Mouse (Mus musculus) liver, embryonic 15.5 days (tissue): ENCODE results near the gene Adipor1. TPM values are rescaled to one million over a fixed set of nuclear protein-coding genes. Genes with fewer than 3 reads are reported as not detected.

ENCODE experiments used
- ATAC-seq: fragments of 200-750 bp; cut with Nextera tagmentation; 2 replicates; pipeline ENCODE4 v1.8.0; 2017; ENCODE audit warnings: moderate number of reproducible peaks, mild to moderate bottlenecking, moderate library complexity; ENCODE audit not compliant: insufficient read depth
- H3K27ac ChIP-seq: fragments of 300-500 bp; sonication (generic); replicated peaks from 2 replicates; pipeline ENCODE4 v1.5.1; 2015; ENCODE audit warnings: mild to moderate bottlenecking, inconsistent platforms
- H3K27me3 ChIP-seq: fragments of 300-500 bp; sonication (generic); 2 replicates; pipeline ENCODE4 v1.6.1; 2015; ENCODE audit warnings: mild to moderate bottlenecking, inconsistent platforms
- H3K36me3 ChIP-seq: fragments of 300-500 bp; sonication (generic); replicated peaks from 2 replicates; pipeline ENCODE4 v1.6.1; 2015; ENCODE audit warnings: moderate library complexity, mild to moderate bottlenecking, inconsistent platforms
- H3K4me1 ChIP-seq: fragments of 300-500 bp; sonication (generic); replicated peaks from 2 replicates; pipeline ENCODE4 v1.6.1; 2015; ENCODE audit warnings: inconsistent platforms
- H3K4me2 ChIP-seq: fragments of 300-500 bp; sonication (generic); 2 replicates; pipeline ENCODE4 v1.6.1; 2015; ENCODE audit warnings: moderate library complexity, mild to moderate bottlenecking, inconsistent platforms
- H3K4me3 ChIP-seq: fragments of 300-500 bp; sonication (generic); replicated peaks from 2 replicates; pipeline ENCODE4 v1.5.1; 2015; ENCODE audit warnings: mild to moderate bottlenecking, inconsistent platforms
- H3K9ac ChIP-seq: fragments of 300-500 bp; sonication (generic); 2 replicates; pipeline ENCODE4 v1.6.1; 2015; ENCODE audit warnings: moderate library complexity, mild to moderate bottlenecking, inconsistent platforms
- H3K9me3 ChIP-seq: fragments of 300-500 bp; sonication (generic); replicated peaks from 2 replicates; pipeline ENCODE4 v1.6.1; 2016; ENCODE audit warnings: inconsistent platforms
- WGBS: fragments of 180-500 bp; shearing (Covaris S2); methylation state at CpG from one replicate; pipeline ENCODE4 v1.1.7; 2015; ENCODE audit warnings: mixed read lengths; ENCODE audit not compliant: insufficient replicate concordance; 5-methylcytosine and 5-hydroxymethylcytosine counted together
- polyA plus RNA-seq: library from polyadenylated mRNA; unstranded; fragments of >200 nt; fragmentation: Nextera tagmentation; extraction: Ambion mirVana; gene quantifications from 2 replicates; pipeline ENCODE4 v1.2.1, GENCODE M21; 2015

Adipor1 gene
- 162 and 178 TPM in 2 replicates for polyA plus RNA-seq

GRCm38 (mm10) chr1:134415168-134415831 lies at the start of gene Adipor1:
TSS of gene Adipor1 (plus strand) at chr1:134415378.
- ATAC-seq = peak; percentile 98
- Histone ChIP-seq H3K27me3 (no peaks in the 10 kb centered on the region), H3K4me1 (peaks cover 60% of the 10 kb centered on the region), H3K36me3 (peaks cover 21% of the 10 kb centered on the region), H3K4me2 (peak within 1 kb of the TSS; percentile 77), H3K27ac (peak within 1 kb of the TSS; percentile 99), H3K9me3 (no peaks in the 10 kb centered on the region), H3K9ac (peak within 1 kb of the TSS; percentile 95), H3K4me3 (peak within 1 kb of the TSS; percentile 78)
- WGBS = under 1% methylated on average over 72 of the region's 77 CpGs

GRCm38 (mm10) chr1:134365491-134365890 lies 49.7 kb upstream of the Adipor1 start:
- no peak for ATAC-seq
- WGBS = 57% methylated on average over 5 of the region's 5 CpGs
- Histone ChIP-seq H3K27ac (no peak overlapping the region), H3K4me1 (peaks cover 13% of the 10 kb centered on the region), H3K27me3 (no peaks in the 10 kb centered on the region; the same call in 1 of the 2 replicates), H3K9me3 (no peaks in the 10 kb centered on the region; the same call in 1 of the 2 replicates), H3K4me3 (no peak overlapping the region), H3K9ac (no peak overlapping the region), H3K4me2 (no peak overlapping the region), H3K36me3 (peaks cover 3% of the 10 kb centered on the region)

- Histone ChIP-seq H3K4me3 (no peak overlapping the region), H3K4me2 (no peak overlapping the region), H3K27ac (no peak overlapping the region), H3K9ac (no peak overlapping the region), H3K4me1 (no peaks in the 10 kb centered on the region), H3K27me3 (no peaks in the 10 kb centered on the region; the same call in 1 of the 2 replicates), H3K9me3 (no peaks in the 10 kb centered on the region; the same call in 1 of the 2 replicates), H3K36me3 (no peaks in the 10 kb centered on the region)
- WGBS = 40% methylated on average over 9 of the region's 9 CpGs
- no peak for ATAC-seq
Measured at GRCm38 (mm10) chr1:134368777-134369337, 46.3 kb upstream of the Adipor1 start.

- Histone ChIP-seq H3K4me2 (no peak overlapping the region), H3K27me3 (peaks cover 2% of the 10 kb centered on the region; the same call in 1 of the 2 replicates), H3K4me3 (no peak overlapping the region), H3K36me3 (no peaks in the 10 kb centered on the region), H3K27ac (no peak overlapping the region), H3K9me3 (no peaks in the 10 kb centered on the region; the same call in 1 of the 2 replicates), H3K4me1 (no peaks in the 10 kb centered on the region), H3K9ac (no peak overlapping the region)
- ATAC-seq = no peak
- WGBS = 60% methylated on average over 2 of the region's 2 CpGs
Measured at GRCm38 (mm10) chr1:134374124-134374523, 41.1 kb upstream of the Adipor1 start.

- no peaks in the 10 kb centered on the region for H3K36me3 ChIP-seq
Measured at GRCm38 (mm10) chr1:134381051-134381450, 34.1 kb upstream of the Adipor1 start.

GRCm38 (mm10) chr1:134381795-134382625 lies 33.2 kb upstream of the Adipor1 start:
- Histone ChIP-seq H3K4me2 (peak overlapping the region; percentile 36), H3K27me3 (peaks cover 36% of the 10 kb centered on the region), H3K9ac (no peak overlapping the region), H3K9me3 (no peaks in the 10 kb centered on the region), H3K27ac (no peak overlapping the region), H3K4me3 (no peak overlapping the region; the same call in 1 of the 2 replicates), H3K36me3 (no peaks in the 10 kb centered on the region), H3K4me1 (peaks cover 7% of the 10 kb centered on the region; the same call in 1 of the 2 replicates)
- ATAC-seq = no peak
- 5% methylated on average over 19 of the region's 19 CpGs for WGBS

More at GRCm38 (mm10) chr1:134381051-134381450, 34.1 kb upstream of the Adipor1 start:
- peaks cover 7% of the 10 kb centered on the region; the same call in 1 of the 2 replicates for H3K4me1 ChIP-seq
- no peak overlapping the region for H3K27ac ChIP-seq
- H3K4me3 ChIP-seq = no peak overlapping the region
- peaks cover 30% of the 10 kb centered on the region for H3K27me3 ChIP-seq
- H3K9ac ChIP-seq = no peak overlapping the region
- no peaks in the 10 kb centered on the region for H3K9me3 ChIP-seq
- WGBS = 68% methylated on average over 2 of the region's 2 CpGs
- no peak overlapping the region for H3K4me2 ChIP-seq
- no peak for ATAC-seq

- Histone ChIP-seq H3K27me3 (peaks cover 45% of the 10 kb centered on the region), H3K9me3 (no peaks in the 10 kb centered on the region), H3K4me2 (no peak overlapping the region), H3K36me3 (no peaks in the 10 kb centered on the region), H3K4me1 (peaks cover 7% of the 10 kb centered on the region; the same call in 1 of the 2 replicates), H3K9ac (no peak overlapping the region), H3K27ac (no peak overlapping the region), H3K4me3 (no peak overlapping the region)
- WGBS = 70% methylated on average over 4 of the region's 4 CpGs
- no peak for ATAC-seq
Measured at GRCm38 (mm10) chr1:134384581-134384980, 30.6 kb upstream of the Adipor1 start.

GRCm38 (mm10) chr1:134385176-134385575 lies 30.0 kb upstream of the Adipor1 start:
- Histone ChIP-seq H3K4me1 (peaks cover 7% of the 10 kb centered on the region; the same call in 1 of the 2 replicates), H3K4me3 (no peak overlapping the region), H3K36me3 (no peaks in the 10 kb centered on the region), H3K9ac (no peak overlapping the region), H3K27me3 (peaks cover 50% of the 10 kb centered on the region), H3K9me3 (no peaks in the 10 kb centered on the region), H3K27ac (no peak overlapping the region), H3K4me2 (no peak overlapping the region)
- ATAC-seq = no peak

GRCm38 (mm10) chr1:134385666-134386065 lies 29.5 kb upstream of the Adipor1 start, which contains the start of gene 4933406M09Rik:
TSS of gene 4933406M09Rik (plus strand) at chr1:134385940.
- Histone ChIP-seq H3K9me3 (no peaks in the 10 kb centered on the region), H3K4me1 (peaks cover 7% of the 10 kb centered on the region; the same call in 1 of the 2 replicates), H3K9ac (no peak within 1 kb of the TSS), H3K27ac (no peak within 1 kb of the TSS), H3K27me3 (peaks cover 50% of the 10 kb centered on the region), H3K4me3 (no peak within 1 kb of the TSS), H3K36me3 (no peaks in the 10 kb centered on the region), H3K4me2 (no peak within 1 kb of the TSS)
- WGBS = 93% methylated on average over 1 of the region's 1 CpGs
- ATAC-seq = no peak

- Histone ChIP-seq H3K36me3 (no peaks in the 10 kb centered on the region), H3K9me3 (no peaks in the 10 kb centered on the region), H3K4me2 (no peak overlapping the region), H3K4me1 (no peaks in the 10 kb centered on the region), H3K27me3 (peaks cover 20% of the 10 kb centered on the region), H3K9ac (no peak overlapping the region), H3K4me3 (no peak overlapping the region), H3K27ac (no peak overlapping the region)
- no peak for ATAC-seq
- WGBS = 54% methylated on average over 5 of the region's 5 CpGs
Measured at GRCm38 (mm10) chr1:134393827-134394226, 21.4 kb upstream of the Adipor1 start.

- Histone ChIP-seq H3K27me3 (peaks cover 4% of the 10 kb centered on the region), H3K36me3 (no peaks in the 10 kb centered on the region), H3K4me3 (no peak overlapping the region), H3K4me2 (no peak overlapping the region), H3K9ac (no peak overlapping the region), H3K9me3 (no peaks in the 10 kb centered on the region), H3K27ac (no peak overlapping the region), H3K4me1 (no peaks in the 10 kb centered on the region)
- no peak for ATAC-seq
- 78% methylated on average over 12 of the region's 12 CpGs for WGBS
Measured at GRCm38 (mm10) chr1:134398210-134398609, 17.0 kb upstream of the Adipor1 start.
